ENCODE assay signal across 19 mouse cellular contexts in genomic region chr11:67229946-67230345, GRCm38 (mm10). TPM values are rescaled to one million over a fixed set of nuclear protein-coding genes. Genes with fewer than 3 reads are reported as not detected.
DNase-seq lines count a peak whose midpoint lies in the region; ATAC-seq and TF ChIP-seq lines count a peak whose summit lies in the region.
"Had no signal": no experiment of that assay in that cellular context is flagged by ENCODE, and none has a peak within 500 bp of the region (broad histone marks: within the 10 kb centered on the region; RNA-seq: fewer than 3 reads in every experiment).

No protein-coding gene starts in this region.

- DNase-seq in adrenal gland, adult (ENCODE audit: inconsistent age in 2 of 2, low spot score in 1 of 2) = peak; percentile 41 to 79
- DNase-seq in adrenal gland, postnatal 4 days (ENCODE audit: low spot score in 2 of 2) = no peak
- no peak for DNase-seq in left cerebral cortex, adult 2 months (ENCODE audit: extremely low spot score in 1 of 2, low spot score in 2 of 2)
- DNase-seq in left cerebral cortex, adult 8-10 months (ENCODE audit: low spot score in 2 of 2) = no peak
- peak; percentile 11 to 15 for DNase-seq in heart, postnatal 10 days
- DNase-seq in lung, postnatal 25 days (ENCODE audit: low spot score) = peak; percentile 72
- no peak for DNase-seq in midbrain, embryonic 14.5 days
- DNase-seq in layer of hippocampus, adult 9-11 months = no peak
- DNase-seq: cerebellum, adult 18-20 months; embryo, embryonic 11 days; kidney, adult 11 months; kidney, postnatal 14 days; thymus, postnatal 36 days had no signal

- intact Hi-C loops in left cerebral cortex, adult 2 months (cut with DNase I) = loop anchor here (1.0 to 2.0 kb wide), 2 partner anchors 67 to 105 kb away; no protein-coding TSS in a partner anchor
- intact Hi-C loops in heart, postnatal 10 days (cut with DNase I) = loop anchor here (5.0 kb wide), 1 partner anchor 122 kb away; no protein-coding TSS in a partner anchor

- ATAC-seq in midbrain, embryonic 14.5 days (ENCODE audit: low FRiP score, low TSS enrichment) = no peak
- ATAC-seq: midbrain, embryonic 13.5 days; Patski had no signal

- H3K36me3 ChIP-seq in midbrain, embryonic 14.5 days (ENCODE audit: control insufficient read depth, insufficient read depth, low read length) = no peaks in the 10 kb centered on the region
- H3K36me3 ChIP-seq: hindbrain, embryonic 13.5 days; midbrain, embryonic 13.5 days; stomach, embryonic 15.5 days had no signal

- TF ChIP-seq CTCF in left cerebral cortex, adult 2 months (IDR thresholded peaks at IDR 0.05) = no peak

- H3K4me2 ChIP-seq in midbrain, embryonic 14.5 days (ENCODE audit: low read length) = no peak overlapping the region
- H3K4me2 ChIP-seq: hindbrain, embryonic 13.5 days; midbrain, embryonic 13.5 days; stomach, embryonic 15.5 days had no signal

- H3K27me3 ChIP-seq in midbrain, embryonic 14.5 days (ENCODE audit: control insufficient read depth, insufficient read depth, low read length) = no peaks in the 10 kb centered on the region
- H3K27me3 ChIP-seq: hindbrain, embryonic 13.5 days; midbrain, embryonic 13.5 days; stomach, embryonic 15.5 days had no signal

- WGBS in midbrain, embryonic 14.5 days = 84% methylated on average over 2 of the region's 2 CpGs

- peak overlapping the region; percentile 42 for H3K27ac ChIP-seq in left cerebral cortex, adult 2 months
- no peak overlapping the region for H3K27ac ChIP-seq in midbrain, embryonic 14.5 days (replicated peaks; ENCODE audit: low read depth, low read length)
- H3K27ac ChIP-seq: heart, adult 2 months; hindbrain, embryonic 13.5 days; midbrain, embryonic 13.5 days; stomach, embryonic 15.5 days had no signal

- H3K9ac ChIP-seq in midbrain, embryonic 14.5 days (replicated peaks; ENCODE audit: low read length) = no peak overlapping the region
- H3K9ac ChIP-seq: hindbrain, embryonic 13.5 days; midbrain, embryonic 13.5 days; stomach, embryonic 15.5 days had no signal

- no peaks in the 10 kb centered on the region for H3K9me3 ChIP-seq in midbrain, embryonic 14.5 days (ENCODE audit: control insufficient read depth, low read length)
- H3K9me3 ChIP-seq: hindbrain, embryonic 13.5 days; midbrain, embryonic 13.5 days; stomach, embryonic 15.5 days had no signal

- no peaks in the 10 kb centered on the region for H3K4me1 ChIP-seq in midbrain, embryonic 14.5 days (ENCODE audit: control insufficient read depth, insufficient read depth, low read length)
- H3K4me1 ChIP-seq: hindbrain, embryonic 13.5 days; midbrain, embryonic 13.5 days; stomach, embryonic 15.5 days had no signal

- H3K4me3 ChIP-seq in left cerebral cortex, adult 2 months = no peak overlapping the region
- no peak overlapping the region for H3K4me3 ChIP-seq in midbrain, embryonic 14.5 days (replicated peaks; ENCODE audit: low read depth, low read length)
- H3K4me3 ChIP-seq: heart, adult 2 months; hindbrain, embryonic 13.5 days; midbrain, embryonic 13.5 days; stomach, embryonic 15.5 days had no signal

RNA-seq across cellular contexts. Expression of gene Myh4, which starts 7.9 kb away (rescaled TPM):
- 10 to 100 TPM in 1 of 2 experiments, 1 to 10 TPM in 1; 5.7 to 12.7 TPM for total RNA-seq in adrenal gland, postnatal 4 days (2021)
- total RNA-seq in left cerebral cortex, adult 2 months (2021) = under 1 TPM; 0.18 to 0.26 TPM
- 1 to 10 TPM in 3 of 4 experiments, under 1 TPM in 1; 0.28 to 9.3 (median 5.5) TPM for total RNA-seq in left cerebral cortex, adult 8-10 months (2022)
- not detected for total RNA-seq in heart, postnatal 10 days (2021)
- polyA plus RNA-seq in midbrain, embryonic 14.5 days (2014; fragmentation: Nextera tagmentation; extraction: Ambion mirVana) = 0.05 and 0.08 TPM in 2 replicates
- polyA plus RNA-seq: heart, adult 2 months; hindbrain, embryonic 13.5 days; midbrain, embryonic 13.5 days; Patski; stomach, embryonic 15.5 days had no signal

RNA-seq across cellular contexts. Expression of gene Myh1, which starts 30.1 kb away (rescaled TPM):
- 10 to 100 TPM; 35.6 to 60.0 TPM for total RNA-seq in adrenal gland, postnatal 4 days (2021)
- under 1 TPM; 0.21 to 0.25 TPM for total RNA-seq in left cerebral cortex, adult 2 months (2021)
- under 1 TPM; 0.35 to 0.89 (median 0.65) TPM for total RNA-seq in left cerebral cortex, adult 8-10 months (2022)
- under 1 TPM in 1 of 2 experiments, not detected in 1; 0.52 TPM for total RNA-seq in heart, postnatal 10 days (2021)
- polyA plus RNA-seq in midbrain, embryonic 14.5 days (2014; fragmentation: Nextera tagmentation; extraction: Ambion mirVana) = 0.08 and 0.14 TPM in 2 replicates
- total RNA-seq: heart, adult 2 months had no signal
- polyA plus RNA-seq: heart, adult 2 months; midbrain, embryonic 13.5 days; Patski had no signal

RNA-seq across cellular contexts. Expression of gene Myh8, which starts 47.0 kb away (rescaled TPM):
- 100 to 1,000 TPM in 1 of 2 experiments, 10 to 100 TPM in 1; 94.8 to 251 TPM for total RNA-seq in adrenal gland, postnatal 4 days (2021)
- under 1 TPM; 0.40 to 0.57 TPM for total RNA-seq in left cerebral cortex, adult 2 months (2021)
- total RNA-seq in left cerebral cortex, adult 8-10 months (2022) = under 1 TPM; 0.27 to 0.39 (median 0.34) TPM
- under 1 TPM; 0.40 to 0.67 TPM for total RNA-seq in heart, postnatal 10 days (2021)
- 1.4 and 2.6 TPM in 2 replicates for polyA plus RNA-seq in midbrain, embryonic 14.5 days (2014; fragmentation: Nextera tagmentation; extraction: Ambion mirVana)
- total RNA-seq: heart, adult 2 months had no signal
- polyA plus RNA-seq: Patski had no signal

RNA-seq across cellular contexts. Expression of gene Myh2, which starts 59.1 kb away (rescaled TPM):
- total RNA-seq in adrenal gland, postnatal 4 days (2021) = 10 to 100 TPM in 1 of 2 experiments, 1 to 10 TPM in 1; 6.4 to 35.1 TPM
- total RNA-seq in left cerebral cortex, adult 2 months (2021) = under 1 TPM; 0.43 to 0.61 TPM
- 1 to 10 TPM in 2 of 4 experiments, under 1 TPM in 2; 0.67 to 1.4 (median 0.99) TPM for total RNA-seq in left cerebral cortex, adult 8-10 months (2022)
- total RNA-seq in heart, postnatal 10 days (2021) = not detected
- 0.04 and 0.16 TPM in 2 replicates for polyA plus RNA-seq in midbrain, embryonic 14.5 days (2014; fragmentation: Nextera tagmentation; extraction: Ambion mirVana)
- total RNA-seq: heart, adult 2 months had no signal
- polyA plus RNA-seq: heart, adult 2 months; limb, embryonic 11.5 days; midbrain, embryonic 13.5 days; Patski; stomach, embryonic 15.5 days had no signal

Comparison
In these comparisons a context has a peak if more than half of its experiments do, and no peak if none do; other contexts are left out.
1. DNase-seq: peak in adrenal gland, adult (2 of 2), heart, postnatal 10 days (2 of 2) and lung, postnatal 25 days (single experiment); none in adrenal gland, postnatal 4 days (0 of 2), left cerebral cortex, adult 2 months (0 of 2), left cerebral cortex, adult 8-10 months (0 of 2), midbrain, embryonic 14.5 days (single experiment) and layer of hippocampus, adult 9-11 months (single experiment).
2. RNA of gene Myh1, which starts 30.1 kb away (total RNA-seq): 35.6 to 60.0 TPM in adrenal gland, postnatal 4 days; 0.35 to 0.89 TPM in left cerebral cortex, adult 8-10 months, 0.52 TPM in heart, postnatal 10 days and 0.21 to 0.25 TPM in left cerebral cortex, adult 2 months; every median in the first group is over 10 times any median in the second.
3. RNA of gene Myh8, which starts 47.0 kb away (total RNA-seq): 94.8 to 251 TPM in adrenal gland, postnatal 4 days; 0.40 to 0.67 TPM in heart, postnatal 10 days, 0.40 to 0.57 TPM in left cerebral cortex, adult 2 months and 0.27 to 0.39 TPM in left cerebral cortex, adult 8-10 months; every median in the first group is over 10 times any median in the second.